Mouse (Mus musculus): Measurements from ENCODE around the gene Nlk. TPM values are rescaled to one million over a fixed set of nuclear protein-coding genes. Genes with fewer than 3 reads are reported as not detected.
A peak's percentile ranks its signal among the peaks of the same experiment; 100 is the strongest.

Nlk gene
- polyA plus RNA-seq, 1 experiment from 2014 or later, result 13.6 TPM

DNA sequence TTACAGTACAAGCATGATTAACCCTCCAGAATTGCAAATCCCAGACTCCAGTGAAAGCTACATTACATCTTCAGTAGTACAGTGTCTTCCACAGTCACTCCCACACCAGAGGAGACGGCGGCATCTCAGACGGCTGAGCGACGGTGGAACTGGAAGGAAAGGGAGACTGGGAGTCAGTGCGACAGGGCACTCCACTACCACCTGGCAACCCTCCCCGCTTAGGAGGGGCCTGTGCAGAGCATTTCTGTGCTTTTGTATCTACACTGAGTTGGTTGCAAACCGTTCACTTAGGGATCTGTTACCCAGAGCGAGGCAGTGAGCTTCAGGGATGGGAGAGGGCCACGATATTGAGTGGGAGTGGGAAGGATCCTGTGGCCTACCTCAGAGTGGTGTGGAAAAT, 128.3 kb downstream of the Nlk start:
- Histone ChIP-seq H3K9me3 (replicated peaks) (no peaks in the 10 kb centered on the region), H3K4me2 (no peak overlapping the region), H3K27ac (no peak overlapping the region), H3K27me3 (no peaks in the 10 kb centered on the region), H3K9ac (no peak overlapping the region), H3K36me3 (peaks cover 25% of the 10 kb centered on the region), H3K4me1 (replicated peaks) (peaks cover 7% of the 10 kb centered on the region; the same call in 1 of the 2 replicates), H3K4me3 (no peak overlapping the region)
- no peak for ATAC-seq (replicated peaks; ENCODE audit: insufficient number of reproducible peaks, insufficient read depth, low FRiP score, low read depth)
- 78% methylated on average over 10 of the region's 10 CpGs for WGBS

DNA sequence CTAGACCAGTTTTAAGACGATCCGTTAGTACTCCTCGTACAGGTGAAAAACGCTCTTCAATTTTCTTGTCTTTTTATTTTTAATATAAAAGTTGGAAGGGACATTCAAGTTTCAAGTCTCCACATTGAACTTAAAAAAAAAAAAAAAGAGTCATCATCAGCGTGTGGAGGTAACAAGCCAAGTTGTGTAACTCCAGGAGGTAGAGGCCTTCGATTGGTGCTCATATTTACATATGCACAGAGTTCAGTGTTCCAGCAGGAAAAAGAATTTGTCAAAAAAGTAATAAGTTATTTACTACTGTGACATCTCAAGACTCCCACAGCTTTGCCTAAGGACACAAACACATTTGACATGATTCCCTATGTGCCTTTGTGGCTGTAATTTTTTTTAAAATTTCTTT, 129.6 kb downstream of the Nlk start:
- Histone ChIP-seq H3K4me1 (replicated peaks) (peaks cover 7% of the 10 kb centered on the region; the same call in 1 of the 2 replicates), H3K27ac (no peak overlapping the region), H3K4me2 (no peak overlapping the region), H3K9me3 (replicated peaks) (no peaks in the 10 kb centered on the region), H3K36me3 (peaks cover 24% of the 10 kb centered on the region), H3K27me3 (no peaks in the 10 kb centered on the region), H3K4me3 (no peak overlapping the region), H3K9ac (no peak overlapping the region)
- 83% methylated on average over 6 of the region's 6 CpGs for WGBS
- no peak for ATAC-seq (replicated peaks; ENCODE audit: insufficient number of reproducible peaks, insufficient read depth, low FRiP score, low read depth)

DNA sequence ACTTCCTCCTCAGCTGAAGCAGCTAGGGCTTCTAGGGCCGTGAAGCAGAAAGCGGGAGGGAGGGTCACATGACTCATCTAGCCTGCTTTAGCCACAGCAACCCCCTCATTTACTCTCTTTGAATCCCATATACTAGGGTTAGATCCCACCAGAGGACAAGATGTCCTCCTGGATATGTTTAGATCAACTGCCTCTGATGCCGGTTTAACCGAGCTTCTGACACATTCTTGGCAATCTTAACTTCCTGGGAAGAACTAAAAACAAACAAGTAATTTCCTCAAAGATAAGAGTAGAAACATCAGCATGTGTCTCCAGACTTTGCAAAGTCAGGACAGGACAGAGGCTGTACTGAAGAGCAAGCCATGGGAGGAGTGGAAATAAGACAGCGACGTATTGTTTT, 130.4 kb downstream of the Nlk start:
- peak; percentile 74 for ATAC-seq (replicated peaks; ENCODE audit: insufficient number of reproducible peaks, insufficient read depth, low FRiP score, low read depth)
- Histone ChIP-seq H3K27me3 (no peaks in the 10 kb centered on the region), H3K9ac (no peak overlapping the region), H3K4me1 (replicated peaks) (peaks cover 7% of the 10 kb centered on the region; the same call in 1 of the 2 replicates), H3K36me3 (peaks cover 16% of the 10 kb centered on the region), H3K9me3 (replicated peaks) (no peaks in the 10 kb centered on the region), H3K4me2 (no peak overlapping the region), H3K27ac (peak overlapping the region; percentile 60), H3K4me3 (no peak overlapping the region)
- 22% methylated on average over 6 of the region's 6 CpGs for WGBS

DNA sequence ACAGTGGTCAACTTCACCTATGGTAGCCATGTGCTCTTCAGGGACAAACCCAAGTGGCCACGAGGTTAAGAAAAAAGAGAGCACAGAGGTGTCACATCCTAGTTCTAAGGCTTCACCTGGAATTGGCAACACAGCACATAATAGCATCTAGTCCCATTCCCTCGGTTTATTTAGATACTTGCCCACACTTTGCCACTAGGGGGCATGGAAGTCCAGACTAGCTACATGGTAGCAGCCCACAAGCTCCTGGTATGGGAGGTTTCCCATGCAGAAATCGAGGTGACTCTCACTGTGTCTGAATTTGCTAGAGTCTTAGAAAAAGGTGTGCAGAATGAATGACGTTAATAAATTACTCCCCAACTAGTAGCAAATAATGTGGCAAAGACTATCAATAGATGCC, 136.7 kb downstream of the Nlk start:
- 9% methylated on average over 4 of the region's 4 CpGs for WGBS
- Histone ChIP-seq H3K9ac (no peak overlapping the region), H3K9me3 (replicated peaks) (no peaks in the 10 kb centered on the region), H3K4me3 (no peak overlapping the region), H3K4me1 (replicated peaks) (peaks cover 7% of the 10 kb centered on the region), H3K36me3 (0 out of 2 replicates have a peak, but pooled peaks cover 2% of the 10 kb centered on the region), H3K27me3 (no peaks in the 10 kb centered on the region), H3K27ac (no peak overlapping the region), H3K4me2 (no peak overlapping the region)
- ATAC-seq (replicated peaks; ENCODE audit: insufficient number of reproducible peaks, insufficient read depth, low FRiP score, low read depth), result no peak

DNA sequence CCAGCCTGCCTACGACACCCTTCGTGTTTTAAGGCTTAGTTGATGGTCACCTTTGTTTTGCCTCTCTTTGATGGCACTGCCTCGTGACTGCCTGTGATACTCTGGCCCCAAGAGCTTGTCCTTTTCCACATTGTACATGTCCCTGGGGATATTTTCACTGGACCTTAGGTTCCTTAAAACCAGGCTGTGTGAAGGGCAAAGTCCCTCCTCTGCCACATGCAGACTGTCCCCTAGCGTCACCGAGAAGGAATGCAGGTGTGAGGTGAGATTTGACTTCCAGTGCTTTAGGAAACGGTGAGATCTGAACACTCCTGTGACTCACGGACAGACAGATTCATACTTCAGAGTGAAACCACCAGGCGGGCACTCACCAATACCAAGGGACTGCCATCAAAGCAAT, 139.9 kb downstream of the Nlk start:
- Histone ChIP-seq H3K27ac (peak overlapping the region; percentile 15; the same call in 1 of the 2 replicates), H3K36me3 (no peaks in the 10 kb centered on the region), H3K27me3 (no peaks in the 10 kb centered on the region), H3K4me3 (no peak overlapping the region), H3K4me1 (replicated peaks) (peaks cover 13% of the 10 kb centered on the region), H3K9me3 (replicated peaks) (no peaks in the 10 kb centered on the region), H3K4me2 (no peak overlapping the region), H3K9ac (no peak overlapping the region)
- WGBS, result 58% methylated on average over 8 of the region's 8 CpGs
- no peak for ATAC-seq (replicated peaks; ENCODE audit: insufficient number of reproducible peaks, insufficient read depth, low FRiP score, low read depth)

DNA sequence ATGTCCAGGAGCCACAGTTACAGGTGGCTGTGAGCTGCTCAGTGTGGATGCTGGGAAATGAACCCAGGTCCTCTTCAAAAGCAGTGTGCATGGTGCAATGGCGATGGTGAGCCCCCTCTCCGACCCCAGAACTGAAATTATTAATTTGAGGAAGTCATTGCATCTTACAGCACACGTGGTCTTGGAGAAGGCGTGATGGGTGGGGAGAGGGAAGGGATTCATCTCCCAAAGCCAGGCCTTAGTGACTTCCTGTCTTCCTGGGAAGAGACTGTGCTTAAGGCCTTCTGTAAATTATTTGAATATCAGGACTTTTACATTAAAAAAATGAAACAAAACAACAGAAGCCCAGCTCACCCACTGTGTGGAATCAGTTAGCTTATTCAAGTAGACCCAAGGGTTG, 141.1 kb downstream of the Nlk start:
- Histone ChIP-seq H3K27me3 (no peaks in the 10 kb centered on the region), H3K9me3 (replicated peaks) (no peaks in the 10 kb centered on the region), H3K4me2 (no peak overlapping the region), H3K9ac (no peak overlapping the region), H3K36me3 (no peaks in the 10 kb centered on the region), H3K4me1 (replicated peaks) (peaks cover 15% of the 10 kb centered on the region), H3K4me3 (no peak overlapping the region), H3K27ac (peak overlapping the region; percentile 78)
- 71% methylated on average over 4 of the region's 4 CpGs for WGBS
- ATAC-seq (replicated peaks; ENCODE audit: insufficient number of reproducible peaks, insufficient read depth, low FRiP score, low read depth), result no peak

DNA sequence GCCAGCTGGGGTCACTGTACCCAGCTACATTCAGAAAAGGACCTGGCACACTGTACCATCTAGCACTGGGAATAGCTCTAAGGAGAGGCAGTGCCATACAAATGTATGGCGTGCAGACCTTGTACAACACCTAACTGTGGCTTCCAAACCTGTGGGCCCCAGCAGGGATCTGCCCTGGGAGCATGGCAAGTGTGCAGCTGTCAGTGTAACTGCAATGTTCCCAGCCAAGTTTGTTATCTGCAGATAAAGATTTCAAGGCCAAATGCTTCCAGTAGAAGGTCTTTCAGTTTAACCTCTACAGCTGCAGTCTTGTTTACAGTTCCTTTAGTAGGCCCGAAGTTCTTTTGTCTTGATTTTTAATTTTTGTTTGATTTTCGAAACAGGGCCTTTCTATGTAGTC, 141.6 kb downstream of the Nlk start:
- peaks cover 17% of the 10 kb centered on the region for H3K4me1 ChIP-seq (replicated peaks)
- no peak overlapping the region for H3K4me2 ChIP-seq
- peak overlapping the region; percentile 78 for H3K27ac ChIP-seq
- H3K9ac ChIP-seq, result no peak overlapping the region
- no peaks in the 10 kb centered on the region for H3K27me3 ChIP-seq
- 44% methylated on average over 3 of the region's 3 CpGs for WGBS
- H3K36me3 ChIP-seq, result no peaks in the 10 kb centered on the region
- no peak for ATAC-seq (replicated peaks; ENCODE audit: insufficient number of reproducible peaks, insufficient read depth, low FRiP score, low read depth)
- no peaks in the 10 kb centered on the region for H3K9me3 ChIP-seq (replicated peaks)
- H3K4me3 ChIP-seq, result no peak overlapping the region

DNA sequence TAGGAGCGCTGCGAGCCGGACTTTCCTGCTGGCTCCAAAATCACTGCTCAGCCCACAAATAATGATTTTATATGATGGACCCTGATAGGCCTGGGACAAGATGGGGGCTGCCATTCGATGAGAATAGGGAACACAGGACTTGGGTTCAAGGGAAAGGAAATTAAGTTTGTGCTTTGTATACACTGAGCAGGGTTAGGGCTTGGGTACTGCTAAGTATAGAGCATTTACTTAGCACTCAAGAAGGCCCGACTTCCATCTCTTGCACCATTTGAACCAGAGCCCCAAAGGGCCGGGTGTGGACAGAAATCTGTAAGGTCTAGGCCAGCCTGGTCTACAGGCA, 146.1 kb downstream of the Nlk start:
- 35% methylated on average over 6 of the region's 6 CpGs for WGBS
- no peaks in the 10 kb centered on the region for H3K9me3 ChIP-seq (replicated peaks)
- H3K4me3 ChIP-seq, result peak overlapping the region; percentile 69
- peaks cover 32% of the 10 kb centered on the region for H3K4me1 ChIP-seq (replicated peaks)
- peak; percentile 2; the same call in 1 of the 2 replicates for ATAC-seq (replicated peaks; ENCODE audit: insufficient number of reproducible peaks, insufficient read depth, low FRiP score, low read depth)
- H3K27ac ChIP-seq, result 0 out of 2 replicates have a peak overlapping the region, but pooled peaks have one; percentile 32
- H3K27me3 ChIP-seq, result no peaks in the 10 kb centered on the region
- H3K9ac ChIP-seq, result 0 out of 2 replicates have a peak overlapping the region, but pooled peaks have one; percentile 42
- peak overlapping the region; percentile 88 for H3K4me2 ChIP-seq
- H3K36me3 ChIP-seq, result no peaks in the 10 kb centered on the region

DNA sequence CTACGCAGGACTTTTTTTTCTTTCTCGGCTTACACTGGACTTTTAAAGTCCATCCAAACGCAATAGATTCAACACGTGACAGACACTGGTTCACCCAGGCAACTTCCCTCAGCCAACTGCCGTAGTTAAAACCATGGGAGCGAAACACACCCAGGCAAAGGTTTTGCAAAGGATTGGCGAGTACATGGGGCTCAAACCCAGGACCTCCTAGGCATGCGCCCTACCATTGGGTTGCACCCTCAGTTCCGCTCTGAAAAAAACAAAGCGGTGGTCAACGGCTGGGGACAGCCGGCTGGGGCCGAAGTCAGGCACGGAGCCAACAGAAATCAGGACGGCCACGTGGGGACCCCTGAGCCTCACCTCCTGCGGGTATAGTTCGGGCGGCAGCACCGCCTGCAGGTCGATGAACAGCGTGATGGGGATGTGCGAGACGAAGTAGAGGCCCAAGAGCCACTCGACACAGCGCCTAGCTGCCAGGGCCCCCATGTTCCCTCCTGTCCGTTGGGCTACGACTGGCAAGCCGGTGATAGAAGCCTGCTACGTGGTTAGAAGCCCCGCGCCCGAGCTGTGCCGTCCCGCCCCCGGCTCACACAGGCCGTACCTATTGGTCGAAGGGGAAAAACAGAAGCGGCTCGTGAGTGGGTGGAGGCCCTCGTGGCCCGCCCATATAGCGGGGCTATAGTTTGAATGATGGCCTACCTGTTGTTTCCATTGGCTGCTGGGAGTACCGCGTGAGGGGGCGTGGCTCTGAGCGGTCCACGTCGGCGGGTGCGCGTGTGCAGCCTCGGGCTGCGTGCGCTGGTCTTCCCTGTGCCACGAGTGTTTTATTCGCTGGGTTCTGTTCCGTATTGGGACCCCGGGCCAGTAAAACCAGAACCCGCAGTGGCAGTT, 146.8 kb downstream of the Nlk start, which contains the start of gene Tmem97:
Gene Tmem97, minus strand, starts transcription at position 610 of the 891 bp plus-strand sequence.
- H3K4me3 ChIP-seq, result peak within 1 kb of the TSS; percentile 69
- H3K36me3 ChIP-seq, result no peaks in the 10 kb centered on the region; the same call in 1 of the 2 replicates
- under 1% methylated on average over 60 of the region's 60 CpGs for WGBS
- peak; percentile 100 for ATAC-seq (replicated peaks; ENCODE audit: insufficient number of reproducible peaks, insufficient read depth, low FRiP score, low read depth)
- H3K27ac ChIP-seq, result peak within 1 kb of the TSS; percentile 63
- no peaks in the 10 kb centered on the region for H3K27me3 ChIP-seq
- peak within 1 kb of the TSS; percentile 88 for H3K4me2 ChIP-seq
- peaks cover 27% of the 10 kb centered on the region for H3K4me1 ChIP-seq (replicated peaks)
- peak within 1 kb of the TSS; percentile 68 for H3K9ac ChIP-seq
- no peaks in the 10 kb centered on the region for H3K9me3 ChIP-seq (replicated peaks)

DNA sequence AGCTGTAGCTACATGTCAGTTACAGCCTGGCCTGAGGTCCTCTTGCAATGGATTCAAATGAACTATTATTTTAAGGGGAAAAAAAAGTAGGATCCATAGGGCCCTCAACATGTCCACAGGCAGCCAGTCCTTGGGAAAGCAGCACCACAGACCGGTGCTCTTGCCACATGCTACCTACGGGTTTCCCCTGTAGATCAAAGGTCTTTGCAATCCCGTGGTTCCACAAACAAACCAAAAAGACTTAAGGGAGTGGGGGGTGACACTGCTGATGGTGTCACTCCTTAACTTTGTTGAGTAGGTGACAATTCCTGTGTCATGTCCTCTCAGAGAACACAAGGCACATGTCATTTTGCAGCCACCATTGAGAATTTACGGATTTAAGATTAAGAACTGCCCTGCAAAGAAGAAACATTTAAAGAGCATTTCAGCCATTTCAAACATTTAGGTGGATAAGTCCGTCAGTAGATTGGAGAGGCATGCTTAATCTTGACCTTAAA, 147.6 kb downstream of the Nlk start:
- no peaks in the 10 kb centered on the region for H3K9me3 ChIP-seq (replicated peaks)
- no peak overlapping the region for H3K27ac ChIP-seq
- 8% methylated on average over 5 of the region's 5 CpGs for WGBS
- H3K9ac ChIP-seq, result peak overlapping the region; percentile 68
- no peaks in the 10 kb centered on the region; the same call in 1 of the 2 replicates for H3K36me3 ChIP-seq
- ATAC-seq (replicated peaks; ENCODE audit: insufficient number of reproducible peaks, insufficient read depth, low FRiP score, low read depth), result no peak
- peak overlapping the region; percentile 69 for H3K4me3 ChIP-seq
- peak overlapping the region; percentile 88 for H3K4me2 ChIP-seq
- H3K4me1 ChIP-seq (replicated peaks), result peaks cover 21% of the 10 kb centered on the region
- H3K27me3 ChIP-seq, result no peaks in the 10 kb centered on the region

DNA sequence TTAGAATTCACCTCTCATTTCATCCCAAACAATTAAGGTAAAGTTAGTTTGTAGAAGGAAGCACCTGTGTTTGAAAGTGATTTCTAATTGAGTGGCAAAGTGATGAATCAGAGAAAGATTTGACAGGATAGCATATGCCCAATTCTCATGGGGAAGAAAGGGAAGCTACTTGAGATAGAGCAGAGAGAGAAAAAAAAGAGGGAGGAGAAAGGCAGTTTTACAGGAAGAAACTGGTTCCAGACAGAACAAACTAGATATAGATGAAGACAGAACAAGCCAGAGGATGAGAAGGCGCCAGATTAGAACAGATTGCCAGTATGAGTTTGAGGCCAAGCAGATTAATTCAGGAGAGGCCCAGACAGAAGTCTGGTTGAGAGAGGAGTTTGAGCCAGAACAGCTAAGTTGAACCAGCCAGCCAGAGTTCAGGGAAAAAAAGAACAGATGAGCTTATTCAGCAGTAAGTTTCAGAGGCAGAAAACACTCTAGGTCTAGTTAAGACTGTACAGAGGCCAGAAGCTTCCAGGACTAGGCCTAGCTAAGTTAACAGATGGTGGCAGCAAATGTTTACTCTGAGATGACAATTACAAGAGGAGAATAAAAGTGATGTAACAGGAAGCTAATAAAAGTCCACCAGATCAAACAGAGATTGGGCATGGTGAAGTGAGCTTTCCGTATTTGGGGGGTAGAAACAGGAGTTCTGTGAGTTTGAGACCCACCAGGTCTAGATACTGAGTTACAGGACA, 149.3 kb downstream of the Nlk start:
- ATAC-seq (replicated peaks; ENCODE audit: insufficient number of reproducible peaks, insufficient read depth, low FRiP score, low read depth), result no peak
- Histone ChIP-seq H3K4me2 (no peak overlapping the region), H3K9me3 (replicated peaks) (no peaks in the 10 kb centered on the region), H3K4me3 (no peak overlapping the region), H3K27ac (no peak overlapping the region), H3K36me3 (peaks cover 12% of the 10 kb centered on the region), H3K27me3 (no peaks in the 10 kb centered on the region), H3K4me1 (replicated peaks) (peaks cover 21% of the 10 kb centered on the region), H3K9ac (no peak overlapping the region)
- 71% methylated on average over 2 of the region's 2 CpGs for WGBS

Data from heart, embryonic 15.5 days (tissue).